Mouse (Mus musculus): ENCODE measurements around the gene Galntl6.

DNA sequence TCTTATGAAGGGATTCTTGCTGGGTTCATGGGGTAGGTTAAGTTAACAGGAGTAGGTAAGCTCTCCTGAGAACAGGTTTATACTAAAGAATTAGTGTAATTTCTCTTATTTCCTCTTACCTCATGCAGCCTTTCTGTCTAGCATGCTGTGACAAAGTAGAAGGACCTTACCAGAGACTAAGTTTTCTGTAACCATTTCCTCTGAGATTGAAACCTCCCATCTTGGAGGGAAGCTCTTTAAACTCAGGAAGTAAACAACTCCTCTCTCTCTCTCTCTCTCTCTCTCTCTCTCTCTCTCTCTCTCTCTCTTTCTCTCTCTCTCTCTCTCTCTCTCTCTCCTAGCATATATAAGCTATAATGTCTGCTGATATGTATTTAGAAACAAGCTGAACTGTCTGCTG is 1153.6 kb downstream of the Galntl6 start:
- no peak for TF ChIP-seq POLR2A (IDR thresholded peaks at IDR 0.05; ENCODE audit: control insufficient read depth, extremely low read depth, insufficient read depth, low read length, poor library complexity)
- no peak for TF ChIP-seq CTCF (IDR thresholded peaks at IDR 0.05; ENCODE audit: borderline replicate concordance, control insufficient read depth, extremely low read depth, insufficient read depth, low read length, poor library complexity)

Data from thymus, adult 2 months (tissue).